Mouse (Mus musculus): ENCODE measurements at regions not wholly inside any gene's neighbourhood (a gene's known extent, or its start where the extent isn't known, plus 50 kb on each side); places are given as distances from the start of the nearest gene placed in this dataset.

DNA sequence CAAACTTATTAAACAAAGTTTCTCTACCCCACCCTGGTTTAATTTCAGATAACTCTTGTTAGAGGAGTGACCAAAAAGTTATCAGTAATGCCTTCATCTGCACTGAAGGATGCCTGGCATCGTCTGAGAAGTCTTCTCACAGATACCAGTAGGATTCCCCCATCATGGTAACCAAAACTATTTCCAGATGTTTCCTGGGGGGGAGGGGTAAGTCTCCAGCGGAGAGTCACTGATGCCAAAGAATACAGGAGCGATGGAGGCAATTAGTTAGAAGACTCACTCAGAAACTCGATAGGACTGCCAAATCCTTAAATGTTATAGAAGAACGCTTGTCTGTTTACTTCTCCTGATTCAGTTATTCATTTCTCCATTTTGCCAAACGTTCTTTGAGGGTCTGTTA is 116.3 kb upstream of the Nrbf2 start:
- Histone ChIP-seq H3K79me2 (ENCODE audit: control insufficient read depth, insufficient read depth, low read length, poor library complexity) (no peaks in the 10 kb centered on the region), H3K9ac (ENCODE audit: control insufficient read depth, low read depth, low read length, poor library complexity, severe bottlenecking) (no peak overlapping the region), H3K9me3 (replicated peaks; ENCODE audit: insufficient read depth, low read length) (no peaks in the 10 kb centered on the region), H3K27ac (ENCODE audit: control insufficient read depth, low read depth, low read length) (no peak overlapping the region), H3K36me3 (ENCODE audit: control insufficient read depth in 1 of 2, insufficient read depth in 2 of 2, low read length in 2 of 2) (peaks cover 2 to 18% of the 10 kb centered on the region in 2 experiments; a peak in 3 of 4 replicates), H3K27me3 (ENCODE audit: control insufficient read depth in 1 of 2, insufficient read depth in 2 of 2, low read length in 2 of 2) (no peaks in the 10 kb centered on the region), H3K4me1 (ENCODE audit: control insufficient read depth in 1 of 2, insufficient read depth in 2 of 2, low read length in 2 of 2) (no peaks in the 10 kb centered on the region), H3K4me3 (ENCODE audit: control insufficient read depth in 1 of 2, insufficient read depth in 1 of 2, low read depth in 2 of 2, low read length in 2 of 2) (no peak overlapping the region)
- TF ChIP-seq UBTF (IDR thresholded peaks at IDR 0.05; ENCODE audit: borderline replicate concordance, insufficient read depth, low read depth, low read length) (no peak), TAL1 (IDR thresholded peaks at IDR 0.05; ENCODE audit: low read length) (no peak), RAD21 (IDR thresholded peaks at IDR 0.05; ENCODE audit: low read depth, low read length) (no peak), TBP (IDR thresholded peaks at IDR 0.05; ENCODE audit: low read depth, low read length) (no peak), NRF1 (IDR thresholded peaks at IDR 0.05; ENCODE audit: insufficient read depth, low read depth, low read length, poor library complexity, severe bottlenecking) (no peak), GABPA (IDR thresholded peaks at IDR 0.05; ENCODE audit: low read depth, low read length) (no peak), USF2 (IDR thresholded peaks at IDR 0.05; ENCODE audit: borderline replicate concordance in 1 of 2, insufficient read depth in 1 of 2, low read depth in 1 of 2, low read length in 2 of 2) (no peak), MEF2A (IDR thresholded peaks at IDR 0.05; ENCODE audit: extremely low read depth, insufficient replicate concordance, low read depth, low read length, poor library complexity, severe bottlenecking) (no peak), MAFK (IDR thresholded peaks at IDR 0.05; ENCODE audit: borderline replicate concordance, low read depth, low read length) (no peak), MYC (IDR thresholded peaks at IDR 0.05; ENCODE audit: low read depth, low read length) (no peak), POLR2A (IDR thresholded peaks at IDR 0.05; ENCODE audit: control insufficient read depth in 1 of 2, insufficient read depth in 1 of 2, low read depth in 1 of 2, low read length in 2 of 2, poor library complexity in 1 of 2) (no peak), RCOR1 (IDR thresholded peaks at IDR 0.05; ENCODE audit: low read depth, low read length) (no peak), ZNF384 (IDR thresholded peaks at IDR 0.05; ENCODE audit: low read depth, low read length) (no peak)
- no peak for DNase-seq (ENCODE audit: low read depth, low spot score)

DNA sequence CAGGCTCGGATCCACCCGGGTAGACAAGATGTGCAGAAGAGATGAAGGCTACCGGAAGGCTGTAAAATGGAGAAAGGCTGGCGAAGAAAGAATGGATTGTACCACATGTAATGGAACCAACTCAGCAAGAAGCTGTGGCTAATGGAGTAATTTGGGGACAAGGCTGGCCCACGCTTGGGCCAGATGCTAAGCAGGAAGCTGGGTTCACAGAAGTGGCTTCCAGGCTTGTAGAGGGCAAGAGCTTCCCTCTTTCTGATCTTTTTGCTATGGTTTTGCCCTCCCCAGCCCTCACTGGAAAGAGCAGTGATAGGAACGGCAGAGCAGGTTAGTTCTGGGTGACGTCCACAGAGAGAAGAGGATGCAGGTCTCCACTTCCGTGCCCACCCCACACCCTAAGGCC is 117.7 kb upstream of the Egr2 start:
- Histone ChIP-seq H3K27ac (ENCODE audit: control insufficient read depth, low read depth, low read length) (no peak overlapping the region), H3K4me1 (ENCODE audit: control insufficient read depth in 1 of 2, insufficient read depth in 2 of 2, low read length in 2 of 2) (no peaks in the 10 kb centered on the region; a peak in 1 of 4 replicates), H3K27me3 (ENCODE audit: control insufficient read depth in 1 of 2, insufficient read depth in 2 of 2, low read length in 2 of 2) (no peaks in the 10 kb centered on the region), H3K9ac (ENCODE audit: control insufficient read depth, low read depth, low read length, poor library complexity, severe bottlenecking) (no peak overlapping the region), H3K36me3 (ENCODE audit: control insufficient read depth in 1 of 2, insufficient read depth in 2 of 2, low read length in 2 of 2) (peaks cover 3 to 4% of the 10 kb centered on the region in 2 experiments; a peak in 3 of 4 replicates), H3K9me3 (replicated peaks; ENCODE audit: insufficient read depth, low read length) (no peaks in the 10 kb centered on the region), H3K4me3 (ENCODE audit: control insufficient read depth in 1 of 2, insufficient read depth in 1 of 2, low read depth in 2 of 2, low read length in 2 of 2) (no peak overlapping the region), H3K79me2 (ENCODE audit: control insufficient read depth, insufficient read depth, low read length, poor library complexity) (no peaks in the 10 kb centered on the region)
- no peak for DNase-seq (ENCODE audit: low read depth, low spot score)
- no peak for TF ChIP-seq CTCF (IDR thresholded peaks at IDR 0.05 in 2 of 3, conservative IDR thresholded peaks at IDR 0.05 in 1 of 3; ENCODE audit: control insufficient read depth in 1 of 3, insufficient read depth in 1 of 3, low read depth in 2 of 3, low read length in 3 of 3, poor library complexity in 1 of 3, severe bottlenecking in 1 of 3)
- TF ChIP-seq MAZ (IDR thresholded peaks at IDR 0.05; ENCODE audit: low read depth, low read length) = no peak
- no peak for TF ChIP-seq E2F4 (IDR thresholded peaks at IDR 0.05; ENCODE audit: borderline replicate concordance, low read depth, low read length)
- no peak for TF ChIP-seq BHLHE40 (IDR thresholded peaks at IDR 0.05; ENCODE audit: borderline replicate concordance, low read depth, low read length)
- TF ChIP-seq UBTF (IDR thresholded peaks at IDR 0.05; ENCODE audit: borderline replicate concordance, insufficient read depth, low read depth, low read length) = no peak
- no peak for TF ChIP-seq RAD21 (IDR thresholded peaks at IDR 0.05; ENCODE audit: low read depth, low read length)
- no peak for TF ChIP-seq GABPA (IDR thresholded peaks at IDR 0.05; ENCODE audit: low read depth, low read length)
- no peak for TF ChIP-seq USF1 (IDR thresholded peaks at IDR 0.05; ENCODE audit: low read depth, low read length)
- no peak for TF ChIP-seq POLR2A (IDR thresholded peaks at IDR 0.05; ENCODE audit: control insufficient read depth in 1 of 2, insufficient read depth in 1 of 2, low read depth in 1 of 2, low read length in 2 of 2, poor library complexity in 1 of 2)
- no peak for TF ChIP-seq TBP (IDR thresholded peaks at IDR 0.05; ENCODE audit: low read depth, low read length)
- no peak for TF ChIP-seq ZKSCAN1 (IDR thresholded peaks at IDR 0.05; ENCODE audit: low read depth, low read length)
- no peak for TF ChIP-seq MEF2A (IDR thresholded peaks at IDR 0.05; ENCODE audit: extremely low read depth, insufficient replicate concordance, low read depth, low read length, poor library complexity, severe bottlenecking)
